Comparison of ENCODE assay signal across 9 mouse cellular contexts in the genomic region with DNA sequence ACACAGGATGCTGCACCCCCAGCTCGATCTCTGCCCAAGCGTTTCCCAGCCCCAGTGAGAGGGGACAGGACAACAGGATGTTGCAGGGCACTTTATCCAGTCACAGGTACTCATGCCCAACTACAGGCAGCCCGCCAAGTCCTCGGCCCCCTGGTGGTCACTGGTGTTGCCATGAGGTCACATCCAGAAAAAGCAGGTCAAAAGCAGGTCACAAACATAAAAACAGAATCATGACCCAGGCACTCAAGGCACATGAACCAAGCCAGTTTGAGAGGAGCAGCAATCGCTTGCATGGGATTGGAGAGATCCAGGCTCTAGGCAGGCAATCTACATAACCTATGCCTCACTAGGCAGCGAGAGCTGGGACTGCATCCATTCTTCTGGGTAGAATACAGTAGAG. TPM values are rescaled to one million over a fixed set of nuclear protein-coding genes. Genes with fewer than 3 reads are reported as not detected.
DNase-seq lines count a peak whose midpoint lies in the region; ATAC-seq and TF ChIP-seq lines count a peak whose summit lies in the region.
"Had no signal": no experiment of that assay in that cellular context is flagged by ENCODE, and none has a peak within 500 bp of the region (broad histone marks: within the 10 kb centered on the region; RNA-seq: fewer than 3 reads in every experiment).

No protein-coding gene starts in this region.

- H3K9me3 ChIP-seq in forebrain, postnatal 0 days (ENCODE audit: low read length) = no peaks in the 10 kb centered on the region
- no peaks in the 10 kb centered on the region for H3K9me3 ChIP-seq in stomach, postnatal 0 days (ENCODE audit: control insufficient read depth, low read length)

- H3K27me3 ChIP-seq in forebrain, postnatal 0 days (ENCODE audit: insufficient read depth, low read length) = no peaks in the 10 kb centered on the region
- no peaks in the 10 kb centered on the region for H3K27me3 ChIP-seq in stomach, postnatal 0 days (ENCODE audit: control insufficient read depth, insufficient read depth, low read length)

- WGBS in forebrain, postnatal 0 days = 30% methylated on average over 6 of the region's 6 CpGs
- whole genome bisulfite sequencing in stomach, postnatal 0 days = 45% methylated on average over 6 of the region's 6 CpGs

- TF ChIP-seq EP300 in stomach, postnatal 0 days (optimal IDR thresholded peaks at IDR 0.05) = peak; percentile 2

- H3K36me3 ChIP-seq in forebrain, postnatal 0 days (ENCODE audit: insufficient read depth) = no peaks in the 10 kb centered on the region
- H3K36me3 ChIP-seq in stomach, postnatal 0 days (ENCODE audit: control insufficient read depth, insufficient read depth, low read length) = peaks cover 25% of the 10 kb centered on the region

- no peak for ATAC-seq in forebrain, postnatal 0 days
- peak; percentile 22 for ATAC-seq in stomach, postnatal 0 days (ENCODE audit: low FRiP score, low TSS enrichment)
- no peak for ATAC-seq in erythroblast, adult 5-6 weeks (replicated peaks; ENCODE audit: low FRiP score, poor library complexity, severe bottlenecking)

- H3K4me3 ChIP-seq in forebrain, postnatal 0 days (ENCODE audit: low read depth, low read length) = no peak overlapping the region
- H3K4me3 ChIP-seq in stomach, postnatal 0 days (ENCODE audit: low read depth, low read length) = no peak overlapping the region
- H3K4me3 ChIP-seq: myocyte had no signal

- peak overlapping the region; percentile 58 for H3K27ac ChIP-seq in forebrain, postnatal 0 days (ENCODE audit: low read depth, low read length)
- H3K27ac ChIP-seq in stomach, postnatal 0 days (replicated peaks) = peak overlapping the region; percentile 82

- H3K4me1 ChIP-seq in forebrain, postnatal 0 days (ENCODE audit: insufficient read depth) = peaks cover 11% of the 10 kb centered on the region
- H3K4me1 ChIP-seq in stomach, postnatal 0 days (replicated peaks; ENCODE audit: control insufficient read depth, insufficient read depth) = 0 out of 2 replicates have a peak, but pooled peaks cover 2% of the 10 kb centered on the region

- TF ChIP-seq CTCF in forebrain, postnatal 0 days (IDR thresholded peaks at IDR 0.05; ENCODE audit: low read depth) = peak; percentile 58
- TF ChIP-seq CTCF in stomach, postnatal 0 days (IDR thresholded peaks at IDR 0.05; ENCODE audit: low read depth) = peak; percentile 71

- DNase-seq in ovary, postnatal 36 days (ENCODE audit: low spot score) = peak; percentile 58
- no peak for DNase-seq in ovary, postnatal 10 days (ENCODE audit: low spot score)
- peak; percentile 66 to 78 for DNase-seq in adrenal gland, postnatal 36 days
- no peak for DNase-seq in forebrain, postnatal 0 days
- peak; percentile 68 to 76 for DNase-seq in kidney, adult 8-10 months
- peak; percentile 78 for DNase-seq in lung, postnatal 14 days
- peak; percentile 68 for DNase-seq in stomach, postnatal 0 days (ENCODE audit: low spot score)

- H3K9ac ChIP-seq in forebrain, postnatal 0 days = no peak overlapping the region
- H3K9ac ChIP-seq in stomach, postnatal 0 days (ENCODE audit: low read length) = 0 out of 2 replicates have a peak overlapping the region, but pooled peaks have one; percentile 38

- H3K4me2 ChIP-seq in forebrain, postnatal 0 days (ENCODE audit: low read depth) = no peak overlapping the region
- H3K4me2 ChIP-seq in stomach, postnatal 0 days (replicated peaks; ENCODE audit: low read depth) = no peak overlapping the region

RNA-seq across cellular contexts. Expression of a gene that starts 14.2 kb away (rescaled TPM):
- total RNA-seq in adrenal gland, postnatal 36 days (2021) = 10 to 100 TPM; 35.2 to 46.6 TPM
- total RNA-seq in forebrain, postnatal 0 days (2014; rRNA removed) = 6.3 and 10.9 TPM in 2 replicates
- polyA plus RNA-seq in forebrain, postnatal 0 days (2015; fragmentation: Nextera tagmentation; extraction: Ambion mirVana) = 2.2 and 2.7 TPM in 2 replicates
- 5.5 and 5.6 TPM in 2 replicates for polyA plus RNA-seq in stomach, postnatal 0 days (2015; fragmentation: Nextera tagmentation; extraction: Ambion mirVana)
- total RNA-seq in erythroblast, adult 5-6 weeks (2015; ENCODE audit: low replicate concordance) = 2.7 and 2.9 TPM in 2 replicates
- 1.4 and 3.2 TPM in 2 replicates for total RNA-seq in erythroblast, adult 5-6 weeks (2017; ENCODE audit: low replicate concordance)

RNA-seq across cellular contexts. Expression of a gene that starts 32.8 kb away (rescaled TPM):
- under 1 TPM in 1 of 2 experiments, not detected in 1; 0.13 TPM for total RNA-seq in adrenal gland, postnatal 36 days (2021)
- 2.5 and 4.3 TPM in 2 replicates for total RNA-seq in forebrain, postnatal 0 days (2014; rRNA removed)
- polyA plus RNA-seq in forebrain, postnatal 0 days (2015; fragmentation: Nextera tagmentation; extraction: Ambion mirVana) = 0.45 and 0.85 TPM in 2 replicates
- 0.04 TPM in 2 replicates for polyA plus RNA-seq in stomach, postnatal 0 days (2015; fragmentation: Nextera tagmentation; extraction: Ambion mirVana)
- 0.77 and 2.5 TPM in 2 replicates for total RNA-seq in erythroblast, adult 5-6 weeks (2015; ENCODE audit: low replicate concordance)
- 1.2 and 2.0 TPM in 2 replicates for total RNA-seq in erythroblast, adult 5-6 weeks (2017; ENCODE audit: low replicate concordance)

RNA-seq across cellular contexts. Expression of a gene that starts 32.9 kb away (rescaled TPM):
- 10 to 100 TPM; 23.5 to 31.7 TPM for total RNA-seq in adrenal gland, postnatal 36 days (2021)
- total RNA-seq in forebrain, postnatal 0 days (2014; rRNA removed) = 15.3 and 27.9 TPM in 2 replicates
- polyA plus RNA-seq in forebrain, postnatal 0 days (2015; fragmentation: Nextera tagmentation; extraction: Ambion mirVana) = 20.3 and 24.0 TPM in 2 replicates
- 17.8 and 18.8 TPM in 2 replicates for polyA plus RNA-seq in stomach, postnatal 0 days (2015; fragmentation: Nextera tagmentation; extraction: Ambion mirVana)
- 1.0 and 3.5 TPM in 2 replicates for total RNA-seq in erythroblast, adult 5-6 weeks (2015; ENCODE audit: low replicate concordance)
- 0.56 and 2.7 TPM in 2 replicates for total RNA-seq in erythroblast, adult 5-6 weeks (2017; ENCODE audit: low replicate concordance)

RNA-seq across cellular contexts. Expression of a gene that starts 53.2 kb away (rescaled TPM):
- under 1 TPM; 0.33 to 0.53 TPM for total RNA-seq in adrenal gland, postnatal 36 days (2021)
- not detected in 2 replicates for total RNA-seq in forebrain, postnatal 0 days (2014; rRNA removed)
- not detected in 2 replicates for polyA plus RNA-seq in forebrain, postnatal 0 days (2015; fragmentation: Nextera tagmentation; extraction: Ambion mirVana)
- polyA plus RNA-seq in stomach, postnatal 0 days (2015; fragmentation: Nextera tagmentation; extraction: Ambion mirVana) = 0.05 and 0.11 TPM in 2 replicates
- not detected in 2 replicates for total RNA-seq in erythroblast, adult 5-6 weeks (2015; ENCODE audit: low replicate concordance)
- total RNA-seq in erythroblast, adult 5-6 weeks (2017; ENCODE audit: low replicate concordance) = not detected in 2 replicates

Comparison
In these comparisons a context has a peak if more than half of its experiments do, and no peak if none do; other contexts are left out.
1. DNase-seq: peak in ovary, postnatal 36 days (single experiment), adrenal gland, postnatal 36 days (2 of 2), kidney, adult 8-10 months (2 of 2), lung, postnatal 14 days (single experiment) and stomach, postnatal 0 days (single experiment); none in ovary, postnatal 10 days (single experiment) and forebrain, postnatal 0 days (single experiment).